Mouse (Mus musculus) left cerebral cortex, postnatal 4 days (tissue): ENCODE results near the gene Fads6. TPM values are rescaled to one million over a fixed set of nuclear protein-coding genes. Genes with fewer than 3 reads are reported as not detected.

Experiments
- DNase-seq: peaks from one replicate; pipeline ENCODE4 v3.0.0-alpha.2; 2022
- intact Hi-C: fragments of 180-260 bp; cut with DNase I; formaldehyde crosslinking; loops from one replicate; pipeline ENCODE4 v1.15.1; 2025
- microRNA-seq: library from miRNA; unstranded; fragments of <30 nt; microRNA quantifications from one replicate; pipeline ENCODE4 v1.2.0, GENCODE M21; 2022
- total RNA-seq, 2 experiments: library from RNA; stranded (reverse); gene quantifications; 2 replicates each; pipeline ENCODE4 v1.2.3; 2021

The Fads6 gene
- total RNA-seq, 2 experiments from 2014 or later = 2.9 to 4.1 TPM

DNA sequence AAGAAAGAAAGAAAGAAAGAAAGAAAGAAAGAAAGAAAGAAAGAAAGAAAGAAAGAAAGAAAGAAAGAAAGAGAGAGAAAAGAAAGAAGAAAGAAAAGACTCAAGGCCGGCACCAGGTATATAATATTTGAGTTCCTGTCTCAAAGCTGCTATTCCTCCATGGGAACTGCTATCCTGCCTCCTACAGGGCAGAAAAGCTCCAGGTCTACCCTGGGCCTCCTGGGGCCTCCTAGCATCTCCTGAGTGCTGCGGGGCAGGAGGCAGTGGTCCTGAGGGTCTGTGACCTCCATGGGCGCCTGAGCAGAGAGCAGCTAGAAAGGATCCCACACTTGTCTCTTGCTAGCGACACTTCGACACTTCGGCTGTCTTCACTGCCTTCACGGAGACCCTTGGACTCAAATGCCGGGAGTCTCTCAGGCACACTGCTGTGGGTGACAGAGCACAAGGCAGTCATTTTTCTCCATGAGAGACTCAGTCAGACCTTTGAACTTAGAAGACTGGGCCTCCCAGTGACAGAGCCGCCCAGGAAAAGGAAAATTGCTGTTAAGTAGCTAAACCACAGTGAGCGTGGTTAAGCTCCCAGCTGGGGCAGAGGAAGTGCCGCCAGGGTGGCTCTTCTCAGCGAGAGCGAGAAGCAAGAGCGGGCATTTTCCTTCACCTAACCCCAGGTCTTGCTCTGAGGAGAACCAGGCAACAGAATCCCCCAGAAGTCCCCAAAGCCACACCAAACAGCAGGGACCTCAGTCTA lies 66.1 kb downstream of the Fads6 start:
- no peak for DNase-seq
- intact Hi-C loops = no loop called here

Small RNA genes within 50 kb of the gene (microRNA-seq; reads per million reads assigned to microRNA genes)
- gene Gm25837 = not detected

Other genes with a start within 250 kb of the Fads6 start
- gene Cd300ld3, start 249.3 kb downstream of the Fads6 start, total RNA-seq = under 1 TPM; 0.50 to 0.62 TPM
- not detected for gene Cd300e, start 235.5 kb downstream of the Fads6 start, total RNA-seq
- gene Rab37, start 206.2 kb downstream of the Fads6 start, total RNA-seq = under 1 TPM; 0.38 to 0.68 TPM
- under 1 TPM; 0.30 to 0.48 TPM for gene Cd300lf, start 163.7 kb downstream of the Fads6 start, total RNA-seq
- gene Slc9a3r1, start 134.3 kb downstream of the Fads6 start, total RNA-seq = 10 to 100 TPM; 38.7 to 41.3 TPM
- gene Tmem104, start 110.2 kb downstream of the Fads6 start, total RNA-seq = 10 to 100 TPM; 18.1 to 18.2 TPM
- 10 to 100 TPM; 12.5 to 15.6 TPM for gene Nat9, start 109.8 kb downstream of the Fads6 start, total RNA-seq
- gene Grin2c, start 30.4 kb downstream of the Fads6 start, total RNA-seq = 1 to 10 TPM; 1.4 to 2.0 TPM
- 10 to 100 TPM; 24.4 to 25.8 TPM for gene Fdxr, start 20.6 kb downstream of the Fads6 start, total RNA-seq
- gene Otop2, start 9.5 kb upstream of the Fads6 start, total RNA-seq = not detected
- under 1 TPM in 1 of 2 experiments, not detected in 1; 0.24 TPM for gene Ush1g, start 24.4 kb upstream of the Fads6 start, total RNA-seq
- gene Otop3, start 37.1 kb upstream of the Fads6 start, total RNA-seq = under 1 TPM in 1 of 2 experiments, not detected in 1; 0.42 TPM
- 10 to 100 TPM; 72.7 to 80.6 TPM for gene Hid1, start 70.1 kb upstream of the Fads6 start, total RNA-seq
- 10 to 100 TPM; 31.4 to 33.1 TPM for gene Cdr2l, start 84.3 kb upstream of the Fads6 start, total RNA-seq
- 100 to 1,000 TPM in 1 of 2 experiments, 10 to 100 TPM in 1; 97.9 to 109 TPM for gene Mrpl58, start 106.1 kb upstream of the Fads6 start, total RNA-seq
- gene Atp5h, start 122.3 kb upstream of the Fads6 start, total RNA-seq = 100 to 1,000 TPM; 290 to 310 TPM
- gene Kctd2, start 122.5 kb upstream of the Fads6 start, total RNA-seq = 10 to 100 TPM; 47.7 to 52.9 TPM
- under 1 TPM in 1 of 2 experiments, not detected in 1; 0.20 TPM for gene Trim80, start 142.9 kb upstream of the Fads6 start, total RNA-seq
- gene Slc16a5, start 164.8 kb upstream of the Fads6 start, total RNA-seq = not detected
- gene Armc7, start 178.0 kb upstream of the Fads6 start, total RNA-seq = 10 to 100 TPM in 1 of 2 experiments, 1 to 10 TPM in 1; 9.9 to 10.2 TPM
- gene Nt5c, start 194.2 kb upstream of the Fads6 start, total RNA-seq = 10 to 100 TPM; 57.4 to 70.8 TPM
- gene Jpt1, start 216.7 kb upstream of the Fads6 start, total RNA-seq = 100 to 1,000 TPM; 803 to 865 TPM
- 100 to 1,000 TPM; 439 to 466 TPM for gene Sumo2, start 238.6 kb upstream of the Fads6 start, total RNA-seq